Mouse (Mus musculus): ENCODE measurements around the gene Flywch2. TPM values are rescaled to one million over a fixed set of nuclear protein-coding genes. Genes with fewer than 3 reads are reported as not detected.

The Flywch2 gene
- polyA plus RNA-seq, 1 experiment from 2014 or later: 39.9 TPM

DNA sequence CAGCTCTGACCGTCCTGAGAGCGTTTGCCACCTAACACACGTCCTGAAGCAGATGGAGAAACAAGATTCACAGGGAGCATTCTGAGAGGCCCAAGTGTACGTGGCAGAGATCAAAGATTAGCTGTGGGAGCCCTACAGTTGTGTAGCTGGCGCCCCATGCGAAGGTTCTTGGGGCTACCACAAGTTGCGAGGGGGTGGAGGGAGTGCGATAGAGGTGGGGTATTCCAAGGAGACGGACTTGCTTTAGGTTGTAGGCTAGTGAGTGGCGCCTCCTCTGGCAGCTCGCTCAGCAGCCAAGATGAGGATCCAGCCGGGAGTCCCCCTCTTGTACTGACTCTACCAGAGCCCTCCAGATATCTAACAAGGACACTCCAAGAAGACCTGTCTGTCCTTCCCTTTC is 39.6 kb downstream of the Flywch2 start:
- Histone ChIP-seq H3K9ac (no peak overlapping the region), H3K36me3 (peaks cover 2% of the 10 kb centered on the region), H3K9me3 (no peaks in the 10 kb centered on the region), H3K4me1 (peaks cover 46% of the 10 kb centered on the region), H3K4me2 (peak overlapping the region; percentile 52), H3K27ac (peak overlapping the region; percentile 40; the same call in 1 of the 2 replicates), H3K4me3 (no peak overlapping the region; the same call in 1 of the 2 replicates), H3K27me3 (peaks cover 66% of the 10 kb centered on the region)
- ATAC-seq (ENCODE audit: insufficient number of reproducible peaks, low FRiP score, low TSS enrichment, low read depth): no peak
- 5% methylated on average over 12 of the region's 12 CpGs for WGBS

GRCm38 (mm10) chr17:23745301-23746251 is 40.3 kb downstream of the Flywch2 start, which contains the start of gene Kremen2:
Kremen2 (minus strand) TSS chr17:23745833.
- H3K27me3 ChIP-seq: peaks cover 73% of the 10 kb centered on the region
- H3K4me1 ChIP-seq: peaks cover 51% of the 10 kb centered on the region

GRCm38 (mm10) chr17:23744651-23745050 is 41.2 kb downstream of the Flywch2 start:
- peaks cover 80% of the 10 kb centered on the region for H3K27me3 ChIP-seq
- peaks cover 58% of the 10 kb centered on the region for H3K4me1 ChIP-seq
- H3K27ac ChIP-seq: no peak overlapping the region
- 4% methylated on average over 14 of the region's 14 CpGs for WGBS
- ATAC-seq (ENCODE audit: insufficient number of reproducible peaks, low FRiP score, low TSS enrichment, low read depth): no peak
- H3K9me3 ChIP-seq: no peaks in the 10 kb centered on the region
- peak overlapping the region; percentile 52 for H3K4me2 ChIP-seq
- H3K4me3 ChIP-seq: peak overlapping the region; percentile 35
- H3K36me3 ChIP-seq: no peaks in the 10 kb centered on the region
- peak overlapping the region; percentile 24; the same call in 1 of the 2 replicates for H3K9ac ChIP-seq

More at GRCm38 (mm10) chr17:23745301-23746251, 40.3 kb downstream of the Flywch2 start, which contains the start of gene Kremen2:
- H3K9ac ChIP-seq: peak within 1 kb of the TSS; percentile 24; the same call in 1 of the 2 replicates
- H3K36me3 ChIP-seq: no peaks in the 10 kb centered on the region
- H3K4me3 ChIP-seq: peak within 1 kb of the TSS; percentile 35
- peak within 1 kb of the TSS; percentile 65; the same call in 1 of the 2 replicates for H3K27ac ChIP-seq
- 0 out of 2 replicates have a peak, but pooled peaks have one; percentile 16 for ATAC-seq (ENCODE audit: insufficient number of reproducible peaks, low FRiP score, low TSS enrichment, low read depth)
- under 1% methylated on average over 42 of the region's 45 CpGs for WGBS
- peak within 1 kb of the TSS; percentile 52 for H3K4me2 ChIP-seq
- H3K9me3 ChIP-seq: no peaks in the 10 kb centered on the region

DNA sequence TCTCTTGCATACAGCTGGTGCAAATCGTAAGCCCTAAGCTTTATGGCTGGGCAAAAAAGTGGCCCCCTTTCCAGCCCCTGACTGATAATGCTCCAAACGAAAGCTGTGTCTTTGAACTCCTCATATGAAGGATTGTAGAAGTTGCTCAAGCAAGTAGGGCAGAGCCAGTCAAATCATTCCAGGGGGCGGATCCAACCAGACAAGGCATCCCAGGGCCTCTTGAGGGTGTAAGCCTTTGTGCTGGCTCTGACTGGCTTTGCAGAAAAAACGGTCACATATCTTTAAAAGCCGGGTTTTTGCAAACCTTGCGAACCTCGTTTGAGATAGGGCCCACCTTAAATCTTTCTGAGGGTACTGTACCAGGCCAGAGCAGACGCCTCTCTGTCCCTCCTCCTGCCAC is 41.8 kb downstream of the Flywch2 start:
- H3K9me3 ChIP-seq: no peaks in the 10 kb centered on the region
- H3K27me3 ChIP-seq: peaks cover 86% of the 10 kb centered on the region
- no peak for ATAC-seq (ENCODE audit: insufficient number of reproducible peaks, low FRiP score, low TSS enrichment, low read depth)
- no peak overlapping the region for H3K27ac ChIP-seq
- H3K4me3 ChIP-seq: peak overlapping the region; percentile 35
- H3K9ac ChIP-seq: no peak overlapping the region
- no peaks in the 10 kb centered on the region for H3K36me3 ChIP-seq
- H3K4me2 ChIP-seq: peak overlapping the region; percentile 32; the same call in 1 of the 2 replicates
- peaks cover 64% of the 10 kb centered on the region for H3K4me1 ChIP-seq
- WGBS: 22% methylated on average over 8 of the region's 8 CpGs

DNA sequence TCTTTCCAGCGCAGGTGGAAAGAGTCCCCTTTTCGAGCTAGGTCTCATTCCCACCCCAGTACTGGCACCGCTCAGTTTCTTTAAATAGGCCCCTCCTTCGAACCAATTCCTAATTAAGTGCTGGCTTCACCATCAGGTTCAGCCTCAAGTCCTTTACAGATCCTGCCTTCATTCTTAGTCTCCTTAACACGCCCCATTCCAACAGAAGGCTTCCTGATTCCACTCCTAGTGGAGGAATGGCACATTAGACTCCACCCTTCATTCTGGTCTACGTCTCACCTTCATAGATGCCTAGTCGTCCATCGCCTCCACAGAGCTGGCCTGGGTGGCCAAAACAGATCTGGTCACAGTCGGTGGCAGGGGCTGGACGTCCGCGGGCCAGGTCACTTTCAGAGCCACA is 42.9 kb downstream of the Flywch2 start:
- Histone ChIP-seq H3K4me2 (peak overlapping the region; percentile 47), H3K9ac (no peak overlapping the region), H3K27ac (no peak overlapping the region), H3K4me3 (peak overlapping the region; percentile 35), H3K4me1 (peaks cover 70% of the 10 kb centered on the region), H3K9me3 (no peaks in the 10 kb centered on the region), H3K36me3 (no peaks in the 10 kb centered on the region), H3K27me3 (peaks cover 92% of the 10 kb centered on the region)
- ATAC-seq (ENCODE audit: insufficient number of reproducible peaks, low FRiP score, low TSS enrichment, low read depth): no peak
- 63% methylated on average over 12 of the region's 12 CpGs for whole genome bisulfite sequencing

GRCm38 (mm10) chr17:23742210-23742793 is 43.6 kb downstream of the Flywch2 start:
- Histone ChIP-seq H3K4me1 (peaks cover 70% of the 10 kb centered on the region), H3K36me3 (peaks cover 4% of the 10 kb centered on the region; the same call in 1 of the 2 replicates), H3K27me3 (peaks cover 93% of the 10 kb centered on the region), H3K4me3 (peak overlapping the region; percentile 35), H3K4me2 (peak overlapping the region; percentile 47), H3K27ac (no peak overlapping the region), H3K9ac (no peak overlapping the region), H3K9me3 (no peaks in the 10 kb centered on the region)
- no peak for ATAC-seq (ENCODE audit: insufficient number of reproducible peaks, low FRiP score, low TSS enrichment, low read depth)
- 6% methylated on average over 44 of the region's 44 CpGs for WGBS

DNA sequence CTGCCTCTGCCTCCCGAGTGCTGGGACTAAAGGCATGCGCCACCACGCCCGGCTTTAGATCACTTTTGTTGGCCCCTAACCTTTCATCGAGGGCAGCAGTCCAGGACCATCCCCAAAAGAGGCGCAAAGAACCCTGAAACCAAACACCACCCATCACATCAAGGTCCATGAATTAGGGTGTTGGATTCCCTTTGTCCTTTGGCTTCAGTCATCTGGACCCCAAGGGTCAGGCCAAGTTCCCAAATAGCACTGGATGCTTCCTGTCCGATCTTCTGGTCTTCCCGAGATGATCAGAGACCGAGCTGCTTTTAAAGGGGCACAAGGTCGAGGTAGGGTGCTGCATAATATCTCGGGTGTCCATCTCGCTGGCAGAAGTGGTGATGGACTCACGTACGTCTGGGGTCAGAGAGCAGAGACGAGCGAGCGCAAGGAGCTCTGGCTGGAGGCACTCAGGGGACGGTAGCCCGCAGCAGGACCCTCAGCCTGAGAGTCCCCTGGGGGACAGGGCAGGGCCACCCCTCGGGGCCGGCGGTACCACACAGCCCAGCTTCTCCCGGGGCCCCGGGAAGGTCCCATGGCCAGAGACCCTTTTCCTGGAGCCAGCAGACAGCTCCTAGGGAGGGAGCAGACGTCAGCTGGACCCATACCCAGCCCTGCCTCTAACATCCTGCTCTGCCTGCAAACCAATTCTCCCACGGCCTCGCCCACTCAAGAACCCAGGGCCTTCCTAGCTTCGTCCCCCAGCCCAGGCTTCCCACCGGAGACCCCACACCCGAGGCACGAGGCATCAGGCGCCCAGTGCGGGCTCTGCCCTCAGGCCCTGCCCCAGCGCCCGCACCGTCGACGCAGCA is 44.3 kb downstream of the Flywch2 start:
- H3K4me3 ChIP-seq: peak overlapping the region; percentile 35
- no peak overlapping the region for H3K27ac ChIP-seq
- no peaks in the 10 kb centered on the region for H3K9me3 ChIP-seq
- H3K27me3 ChIP-seq: peaks cover 90% of the 10 kb centered on the region
- H3K4me2 ChIP-seq: peak overlapping the region; percentile 47
- no peak overlapping the region for H3K9ac ChIP-seq
- H3K36me3 ChIP-seq: peaks cover 10% of the 10 kb centered on the region; the same call in 1 of the 2 replicates
- 51% methylated on average over 38 of the region's 38 CpGs for WGBS
- ATAC-seq (ENCODE audit: insufficient number of reproducible peaks, low FRiP score, low TSS enrichment, low read depth): no peak
- peaks cover 70% of the 10 kb centered on the region for H3K4me1 ChIP-seq

GRCm38 (mm10) chr17:23740598-23741021 is 45.3 kb downstream of the Flywch2 start, which contains the start of gene Paqr4:
Paqr4 (minus strand) TSS chr17:23740867.
- Histone ChIP-seq H3K27me3 (peaks cover 80% of the 10 kb centered on the region), H3K9me3 (no peaks in the 10 kb centered on the region), H3K4me1 (peaks cover 61% of the 10 kb centered on the region), H3K4me3 (peak within 1 kb of the TSS; percentile 60), H3K9ac (peak within 1 kb of the TSS; percentile 60), H3K27ac (peak within 1 kb of the TSS; percentile 40), H3K36me3 (peaks cover 14% of the 10 kb centered on the region; the same call in 1 of the 2 replicates), H3K4me2 (peak within 1 kb of the TSS; percentile 97)
- 8% methylated on average over 13 of the region's 13 CpGs for WGBS
- no peak for ATAC-seq (ENCODE audit: insufficient number of reproducible peaks, low FRiP score, low TSS enrichment, low read depth)

- no peaks in the 10 kb centered on the region for H3K9me3 ChIP-seq
- H3K36me3 ChIP-seq: peaks cover 14% of the 10 kb centered on the region; the same call in 1 of the 2 replicates
- WGBS: 0% methylated on average over 46 of the region's 46 CpGs
- peak overlapping the region; percentile 97 for H3K4me2 ChIP-seq
- peaks cover 76% of the 10 kb centered on the region for H3K27me3 ChIP-seq
- ATAC-seq (ENCODE audit: insufficient number of reproducible peaks, low FRiP score, low TSS enrichment, low read depth): peak; percentile 76
- peak overlapping the region; percentile 60 for H3K4me3 ChIP-seq
- peak overlapping the region; percentile 40 for H3K27ac ChIP-seq
- H3K4me1 ChIP-seq: peaks cover 56% of the 10 kb centered on the region
- peak overlapping the region; percentile 60 for H3K9ac ChIP-seq
Measured at GRCm38 (mm10) chr17:23740136-23740584, 45.7 kb downstream of the Flywch2 start.

DNA sequence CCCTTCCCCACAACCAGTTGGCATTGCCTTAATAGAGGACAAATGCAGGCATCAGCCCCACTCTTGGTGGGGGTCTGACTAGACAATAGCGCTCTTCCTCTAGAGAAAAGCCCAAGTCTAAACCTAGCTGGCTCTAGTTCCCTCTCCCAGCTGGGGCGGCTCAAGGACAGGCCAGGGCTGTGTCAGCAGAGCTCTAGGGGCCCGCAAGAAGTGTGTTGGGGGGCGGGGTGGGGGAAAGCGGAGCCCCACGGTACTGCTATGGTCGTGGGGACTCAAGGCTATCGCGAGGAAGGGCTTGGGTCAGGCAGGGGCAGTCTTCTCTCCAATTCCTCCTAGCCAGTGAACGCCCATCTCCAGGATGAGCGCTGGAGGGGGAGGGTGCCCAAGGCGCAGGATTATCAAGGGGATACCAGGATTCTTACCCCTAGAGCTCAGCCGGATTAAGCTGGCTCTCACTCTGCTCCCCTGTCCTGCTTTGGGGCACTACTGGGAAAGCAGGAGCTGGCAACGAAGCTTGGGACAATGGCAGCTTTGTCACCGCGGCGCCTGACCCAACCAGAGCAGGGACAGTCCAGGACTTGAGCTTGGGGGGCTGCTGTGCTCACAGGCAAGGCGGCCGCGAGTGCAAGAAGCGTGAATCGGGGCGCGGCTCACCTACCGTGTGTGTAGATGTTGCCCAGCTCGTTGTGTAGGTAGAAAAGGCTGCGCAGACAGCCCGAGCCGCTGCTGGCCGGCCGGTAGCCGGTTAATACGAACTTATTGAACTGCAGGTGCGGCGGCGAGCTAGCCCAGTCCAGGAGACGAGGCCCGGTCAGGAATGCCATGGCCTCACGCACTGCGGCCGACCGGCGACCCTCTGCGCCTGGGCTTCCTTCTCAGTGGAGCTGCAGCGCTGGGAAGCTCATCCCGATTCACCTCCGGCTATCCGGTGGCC is 46.4 kb downstream of the Flywch2 start:
- H3K36me3 ChIP-seq: peaks cover 14% of the 10 kb centered on the region; the same call in 1 of the 2 replicates
- no peak for ATAC-seq (ENCODE audit: insufficient number of reproducible peaks, low FRiP score, low TSS enrichment, low read depth)
- no peaks in the 10 kb centered on the region for H3K9me3 ChIP-seq
- 2% methylated on average over 48 of the region's 48 CpGs for WGBS
- peaks cover 69% of the 10 kb centered on the region for H3K27me3 ChIP-seq
- peak overlapping the region; percentile 60 for H3K9ac ChIP-seq
- H3K27ac ChIP-seq: peak overlapping the region; percentile 40; the same call in 1 of the 2 replicates
- H3K4me2 ChIP-seq: peak overlapping the region; percentile 97
- peaks cover 49% of the 10 kb centered on the region for H3K4me1 ChIP-seq
- H3K4me3 ChIP-seq: peak overlapping the region; percentile 60
